Mouse (Mus musculus) small intestine, adult 2 months (tissue): ENCODE results near the gene Tmem206.

ENCODE experiments used
- CTCF ChIP-seq: fragments of 200-500 bp; IDR thresholded peaks from 2 replicates; pipeline ENCODE4 v1.5.1; 2012; ENCODE audit warnings: low read depth, mild to moderate bottlenecking, control low read depth, inconsistent platforms, low read length, moderate library complexity, mixed read lengths; ENCODE audit not compliant: insufficient replicate concordance, insufficient read length; ENCODE audit errors: extremely low read depth
- POLR2A ChIP-seq: fragments of 200-500 bp; IDR thresholded peaks from 2 replicates; pipeline ENCODE4 v1.6.1; 2012; ENCODE audit warnings: low read depth, mild to moderate bottlenecking, control low read depth, inconsistent platforms, low read length, moderate library complexity

GRCm38 (mm10) chr1:191350355-191350754 is 24.6 kb downstream of the Tmem206 start:
- TF ChIP-seq POLR2A (no peak), CTCF (no peak)
